Mouse (Mus musculus) kidney, postnatal 0 days (tissue): ENCODE results near the gene Zmym6. TPM values are rescaled to one million over a fixed set of nuclear protein-coding genes. Genes with fewer than 3 reads are reported as not detected.
A peak's percentile ranks its signal among the peaks of the same experiment; 100 is the strongest.

Experiments
- ATAC-seq: fragments of 200-750 bp; cut with Nextera tagmentation; replicated peaks from 2 replicates; pipeline ENCODE4 v1.8.0; 2017; ENCODE audit warnings: low read depth, moderate number of reproducible peaks, moderate TSS enrichment, moderate library complexity; ENCODE audit not compliant: low FRiP score
- DNase-seq: peaks from one replicate; pipeline ENCODE4 v3.0.0-alpha.2; 2016; ENCODE audit warnings: low spot score
- H3K27ac ChIP-seq: fragments of 300-500 bp; sonication (generic); 2 replicates; pipeline ENCODE4 v1.5.1; 2014; ENCODE audit warnings: mild to moderate bottlenecking
- H3K27me3 ChIP-seq: fragments of 300-500 bp; sonication (generic); 2 replicates; pipeline ENCODE4 v1.6.1; 2014; ENCODE audit warnings: low read length, mixed read lengths; ENCODE audit not compliant: insufficient read depth
- H3K36me3 ChIP-seq: fragments of 300-500 bp; sonication (generic); 2 replicates; pipeline ENCODE4 v1.6.1; 2014; ENCODE audit warnings: low read length, mixed read lengths; ENCODE audit not compliant: insufficient read depth
- H3K4me1 ChIP-seq: fragments of 300-500 bp; sonication (generic); replicated peaks from 2 replicates; pipeline ENCODE4 v1.6.1; 2014; ENCODE audit warnings: antibody characterized with exemption, low read length, mixed read lengths; ENCODE audit not compliant: insufficient read depth
- H3K4me2 ChIP-seq: fragments of 300-500 bp; sonication (generic); 2 replicates; pipeline ENCODE4 v1.6.1; 2014; ENCODE audit warnings: mild to moderate bottlenecking, low read length, moderate library complexity, mixed read lengths
- H3K4me3 ChIP-seq: fragments of 300-500 bp; sonication (generic); replicated peaks from 2 replicates; pipeline ENCODE4 v1.5.1; 2014; ENCODE audit warnings: low read depth, low read length
- H3K9ac ChIP-seq: fragments of 300-500 bp; sonication (generic); 2 replicates; pipeline ENCODE4 v1.6.1; 2014; ENCODE audit warnings: low read depth, low read length
- H3K9me3 ChIP-seq: fragments of 300-500 bp; sonication (generic); replicated peaks from 2 replicates; pipeline ENCODE4 v1.6.1; 2016; ENCODE audit warnings: low read length, inconsistent platforms, mixed read lengths
- CTCF ChIP-seq: IDR thresholded peaks from 2 replicates; pipeline ENCODE4 v1.5.1; 2016; ENCODE audit warnings: antibody characterized with exemption, low read depth, mild to moderate bottlenecking, moderate library complexity
- WGBS: fragments of 180-500 bp; shearing (Covaris S2); extraction: QIAGEN DNeasy Blood & Tissue Kit; methylation state at CpG from one replicate; pipeline ENCODE4 v1.1.7; 2014; 5-methylcytosine and 5-hydroxymethylcytosine counted together
- polyA plus RNA-seq: library from polyadenylated mRNA; unstranded; fragments of >200 nt; fragmentation: Nextera tagmentation; extraction: Ambion mirVana; gene quantifications from 2 replicates; pipeline ENCODE4 v1.2.1, GENCODE M21; 2015

Zmym6 gene
- polyA plus RNA-seq, 1 experiment from 2014 or later, result 12.8 TPM

DNA sequence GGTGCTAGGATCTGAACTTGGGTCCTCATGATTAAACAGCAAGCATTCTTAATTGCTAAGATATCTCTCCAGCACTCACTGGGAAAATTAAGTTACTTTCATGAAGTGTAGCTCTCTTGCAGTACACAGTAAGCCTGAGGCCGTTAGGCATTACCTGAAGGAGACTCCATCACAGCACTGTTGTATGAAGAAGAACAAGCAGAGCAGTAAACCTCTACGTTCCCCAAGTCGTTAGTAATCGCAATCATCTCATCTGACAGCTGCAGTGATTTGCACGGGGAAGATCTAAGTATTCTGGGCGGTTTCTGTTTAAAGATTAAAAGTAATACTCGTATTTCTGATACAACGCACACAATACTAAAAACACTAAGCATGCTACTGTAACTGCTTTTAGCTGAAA lies 26.1 kb upstream of the Zmym6 start:
- Histone ChIP-seq H3K27me3 (no peaks in the 10 kb centered on the region), H3K4me2 (no peak overlapping the region), H3K36me3 (peaks cover 29% of the 10 kb centered on the region; the same call in 1 of the 2 replicates), H3K4me3 (no peak overlapping the region), H3K9ac (no peak overlapping the region), H3K4me1 (no peaks in the 10 kb centered on the region), H3K9me3 (no peaks in the 10 kb centered on the region), H3K27ac (no peak overlapping the region)
- no peak for ATAC-seq
- WGBS, result 76% methylated on average over 8 of the region's 8 CpGs
- no peak for DNase-seq
- no peak for TF ChIP-seq CTCF

GRCm38 (mm10) chr4:127053071-127053470 lies 24.1 kb upstream of the Zmym6 start:
- H3K9me3 ChIP-seq, result no peaks in the 10 kb centered on the region
- H3K9ac ChIP-seq, result no peak overlapping the region
- ATAC-seq, result no peak
- 91% methylated on average over 5 of the region's 5 CpGs for WGBS
- no peaks in the 10 kb centered on the region for H3K27me3 ChIP-seq
- H3K4me2 ChIP-seq, result no peak overlapping the region
- H3K36me3 ChIP-seq, result peaks cover 23% of the 10 kb centered on the region
- no peak for DNase-seq
- H3K4me1 ChIP-seq, result no peaks in the 10 kb centered on the region
- no peak overlapping the region for H3K27ac ChIP-seq
- TF ChIP-seq CTCF, result no peak
- no peak overlapping the region for H3K4me3 ChIP-seq

GRCm38 (mm10) chr4:127054522-127055198 lies 22.5 kb upstream of the Zmym6 start:
- ATAC-seq (no peak), DNase-seq (no peak)
- H3K4me3 ChIP-seq, result no peak overlapping the region
- H3K4me1 ChIP-seq, result no peaks in the 10 kb centered on the region
- 84% methylated on average over 7 of the region's 7 CpGs for WGBS
- no peak overlapping the region for H3K27ac ChIP-seq
- peak; percentile 45 for TF ChIP-seq CTCF
- H3K9me3 ChIP-seq, result no peaks in the 10 kb centered on the region
- peaks cover 11% of the 10 kb centered on the region; the same call in 1 of the 2 replicates for H3K36me3 ChIP-seq
- no peak overlapping the region for H3K9ac ChIP-seq
- H3K4me2 ChIP-seq, result no peak overlapping the region
- no peaks in the 10 kb centered on the region for H3K27me3 ChIP-seq

DNA sequence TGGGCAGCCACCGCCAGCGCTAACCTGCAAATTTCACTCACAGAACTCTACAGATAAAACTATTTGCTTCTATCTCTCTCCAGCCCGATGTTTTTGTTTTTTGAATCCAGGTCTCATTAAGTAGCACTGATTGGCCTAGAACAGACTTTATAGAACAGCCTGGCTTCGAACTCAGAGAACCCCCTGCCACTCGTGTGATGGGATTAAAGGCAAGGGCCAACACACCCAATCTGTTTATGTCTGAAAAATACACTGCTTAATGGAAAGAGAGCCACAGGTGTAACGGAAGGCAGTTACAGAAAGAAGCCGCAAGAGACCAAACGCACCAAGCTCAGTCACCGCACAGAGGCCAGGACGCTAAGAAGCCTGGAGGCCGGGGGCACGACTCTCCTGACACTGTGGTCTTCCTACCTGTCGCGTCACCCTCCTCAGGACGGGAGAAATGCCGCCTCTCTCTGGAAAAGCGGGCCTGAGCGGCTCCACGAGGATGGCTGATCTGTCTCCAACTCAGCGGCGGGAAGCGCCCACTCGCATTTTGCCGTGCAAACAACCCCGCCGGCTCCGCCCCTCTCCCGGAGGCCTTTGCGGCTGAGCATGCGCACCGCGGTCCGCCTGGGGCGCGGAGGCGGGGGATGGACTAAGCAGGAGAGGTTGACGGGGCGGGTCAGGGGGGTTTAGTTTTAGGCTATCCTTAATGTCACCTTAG lies 16.4 kb upstream of the Zmym6 start, which contains the start of gene Zmym1:
TSS of gene Zmym1 (minus strand) at position 568 of the 706 bp plus-strand sequence.
- H3K4me1 ChIP-seq, result no peaks in the 10 kb centered on the region
- H3K4me2 ChIP-seq, result peak within 1 kb of the TSS; percentile 73
- H3K27ac ChIP-seq, result peak within 1 kb of the TSS; percentile 57; the same call in 1 of the 2 replicates
- no peaks in the 10 kb centered on the region for H3K9me3 ChIP-seq
- H3K9ac ChIP-seq, result peak within 1 kb of the TSS; percentile 79
- ATAC-seq (peak; percentile 85), DNase-seq (peak; percentile 93)
- peak within 1 kb of the TSS; percentile 72 for H3K4me3 ChIP-seq
- H3K36me3 ChIP-seq, result peaks cover 3% of the 10 kb centered on the region; the same call in 1 of the 2 replicates
- H3K27me3 ChIP-seq, result no peaks in the 10 kb centered on the region
- TF ChIP-seq CTCF, result no peak
- 1% methylated on average over 38 of the region's 38 CpGs for WGBS

GRCm38 (mm10) chr4:127064051-127064450 lies 13.1 kb upstream of the Zmym6 start:
- Histone ChIP-seq H3K4me2 (no peak overlapping the region), H3K9me3 (no peaks in the 10 kb centered on the region), H3K27me3 (no peaks in the 10 kb centered on the region), H3K27ac (no peak overlapping the region), H3K36me3 (no peaks in the 10 kb centered on the region), H3K4me1 (no peaks in the 10 kb centered on the region), H3K9ac (no peak overlapping the region), H3K4me3 (no peak overlapping the region)
- no peak for TF ChIP-seq CTCF
- WGBS, result 57% methylated on average over 1 of the region's 1 CpGs
- DNase-seq (no peak), ATAC-seq (no peak)

GRCm38 (mm10) chr4:127074915-127075314 lies 2.3 kb upstream of the Zmym6 start:
- Histone ChIP-seq H3K27me3 (no peaks in the 10 kb centered on the region), H3K4me3 (no peak overlapping the region), H3K4me2 (no peak overlapping the region), H3K27ac (no peak overlapping the region), H3K9me3 (no peaks in the 10 kb centered on the region), H3K9ac (no peak overlapping the region), H3K36me3 (no peaks in the 10 kb centered on the region), H3K4me1 (peaks cover 6% of the 10 kb centered on the region; the same call in 1 of the 2 replicates)
- WGBS, result 66% methylated on average over 1 of the region's 1 CpGs
- no peak for ATAC-seq
- no peak; the same call in 1 of the 2 replicates for TF ChIP-seq CTCF
- no peak for DNase-seq
